Mouse (Mus musculus): ENCODE measurements around the gene Vnn3. TPM values are rescaled to one million over a fixed set of nuclear protein-coding genes. Genes with fewer than 3 reads are reported as not detected.

Gene Vnn3
- total RNA-seq (2014; rRNA removed; ENCODE audit: low replicate concordance) (0.62 TPM in 1 of 2 replicates, not detected in the other), polyA plus RNA-seq (2015; fragmentation: Nextera tagmentation; extraction: Ambion mirVana) (0.08 and 0.12 TPM in 2 replicates)

DNA sequence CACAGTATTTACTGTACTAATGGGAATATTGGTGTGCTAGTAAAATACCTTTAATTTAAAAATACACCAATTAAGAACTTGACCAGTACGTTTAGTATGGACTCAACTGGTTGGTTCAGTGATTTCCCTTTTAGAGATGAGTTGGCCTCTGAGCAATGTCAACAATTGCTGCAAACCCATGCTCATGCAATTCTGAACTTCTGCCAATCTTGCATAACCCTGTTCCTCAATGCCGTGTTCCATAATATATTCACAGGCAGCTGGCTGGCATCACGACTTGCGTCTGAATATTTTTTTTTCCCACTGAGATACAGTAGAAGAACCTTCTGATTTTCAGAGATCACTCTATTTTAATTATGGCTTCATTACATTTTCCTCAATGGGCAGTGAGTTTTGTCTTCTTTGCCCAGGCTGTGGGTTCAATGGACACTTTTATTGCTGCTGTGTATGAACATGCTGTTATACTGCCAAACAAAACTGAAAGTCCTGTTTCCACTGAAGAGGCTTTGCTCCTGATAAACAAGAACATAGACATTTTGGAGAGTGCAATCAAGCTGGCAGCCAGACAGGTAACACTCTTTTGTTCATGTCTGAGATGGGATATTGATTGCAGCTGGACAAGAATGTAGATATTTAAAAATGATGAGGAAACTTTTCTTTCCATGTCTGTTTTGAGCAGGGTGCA, at the start of gene Vnn3:
Gene Vnn3, plus strand, starts transcription at position 235 of the 685 bp plus-strand sequence.
- Histone ChIP-seq H3K9me3 (replicated peaks; ENCODE audit: control insufficient read depth, low read length) (no peaks in the 10 kb centered on the region), H3K4me3 (ENCODE audit: low read depth, low read length) (no peak within 1 kb of the TSS), H3K9ac (replicated peaks; ENCODE audit: low read depth, low read length) (no peak within 1 kb of the TSS), H3K4me1 (ENCODE audit: control insufficient read depth, insufficient read depth) (no peaks in the 10 kb centered on the region), H3K27ac (ENCODE audit: low read depth) (no peak within 1 kb of the TSS), H3K36me3 (replicated peaks; ENCODE audit: control insufficient read depth, insufficient read depth, low read length) (no peaks in the 10 kb centered on the region), H3K4me2 (ENCODE audit: low read depth, low read length) (no peak within 1 kb of the TSS), H3K27me3 (ENCODE audit: control insufficient read depth, insufficient read depth, low read length) (no peaks in the 10 kb centered on the region)
- TF ChIP-seq EP300 (IDR thresholded peaks at IDR 0.05; ENCODE audit: low read depth) (no peak), CTCF (IDR thresholded peaks at IDR 0.05; ENCODE audit: low read depth) (no peak)
- no peak for ATAC-seq (ENCODE audit: insufficient read depth, low read depth)
- 69% methylated on average over 4 of the region's 4 CpGs for WGBS
- no peak for DNase-seq (ENCODE audit: low spot score)

DNA sequence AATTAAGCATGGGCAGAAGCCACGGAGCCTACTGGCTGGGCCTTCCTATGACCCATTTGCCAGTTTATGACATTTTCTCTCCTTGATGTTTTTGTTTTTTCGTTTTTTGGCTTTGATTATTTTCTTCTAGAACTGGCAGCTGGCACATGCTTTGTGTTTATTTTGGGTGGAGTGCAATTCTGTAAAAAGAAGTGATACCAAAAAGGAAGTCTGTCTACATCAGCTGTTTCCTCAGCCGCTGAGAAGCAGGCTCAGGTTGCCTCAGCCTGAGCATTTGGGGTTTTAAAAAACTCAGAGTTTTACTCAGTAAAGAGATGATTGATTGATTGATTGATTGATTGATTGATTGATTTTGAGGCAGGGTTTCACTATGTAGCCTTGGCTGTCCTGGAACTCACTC, 48.4 kb upstream of the Vnn3 start:
- no peak for DNase-seq (ENCODE audit: low spot score)
- ATAC-seq (ENCODE audit: insufficient read depth, low read depth), result no peak
- Histone ChIP-seq H3K4me3 (ENCODE audit: low read depth, low read length) (no peak overlapping the region), H3K9me3 (replicated peaks; ENCODE audit: control insufficient read depth, low read length) (no peaks in the 10 kb centered on the region), H3K36me3 (replicated peaks; ENCODE audit: control insufficient read depth, insufficient read depth, low read length) (peaks cover 32% of the 10 kb centered on the region), H3K9ac (replicated peaks; ENCODE audit: low read depth, low read length) (no peak overlapping the region), H3K27ac (ENCODE audit: low read depth) (no peak overlapping the region), H3K4me2 (ENCODE audit: low read depth, low read length) (no peak overlapping the region), H3K4me1 (ENCODE audit: control insufficient read depth, insufficient read depth) (no peaks in the 10 kb centered on the region), H3K27me3 (ENCODE audit: control insufficient read depth, insufficient read depth, low read length) (no peaks in the 10 kb centered on the region)
- TF ChIP-seq CTCF (IDR thresholded peaks at IDR 0.05; ENCODE audit: low read depth) (no peak), EP300 (IDR thresholded peaks at IDR 0.05; ENCODE audit: low read depth) (no peak)
- WGBS, result 41% methylated on average over 3 of the region's 3 CpGs

DNA sequence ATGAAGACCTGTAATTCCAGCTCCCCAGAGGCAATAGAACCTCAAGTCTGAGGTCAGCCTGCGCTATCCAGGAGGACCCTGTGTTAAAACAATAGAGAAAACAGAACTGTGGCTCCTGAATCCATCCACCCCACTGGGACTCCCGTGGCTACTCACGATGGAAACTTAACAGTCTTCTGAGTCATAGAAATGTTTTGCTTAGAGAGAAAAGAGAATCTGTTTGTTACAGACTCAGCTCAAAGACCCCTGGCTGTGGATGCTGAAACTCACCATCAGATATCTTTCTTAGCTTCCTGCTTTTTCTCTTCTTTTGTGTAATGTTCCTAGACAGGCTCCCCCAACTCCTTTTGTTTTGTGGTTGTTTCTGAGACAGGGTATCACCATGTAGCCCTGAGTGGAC, 46.6 kb upstream of the Vnn3 start:
- no peaks in the 10 kb centered on the region for H3K27me3 ChIP-seq (ENCODE audit: control insufficient read depth, insufficient read depth, low read length)
- H3K27ac ChIP-seq (ENCODE audit: low read depth), result no peak overlapping the region
- H3K9me3 ChIP-seq (replicated peaks; ENCODE audit: control insufficient read depth, low read length), result no peaks in the 10 kb centered on the region
- ATAC-seq (ENCODE audit: insufficient read depth, low read depth) (no peak), DNase-seq (ENCODE audit: low spot score) (no peak)
- H3K4me3 ChIP-seq (ENCODE audit: low read depth, low read length), result no peak overlapping the region
- H3K4me2 ChIP-seq (ENCODE audit: low read depth, low read length), result no peak overlapping the region
- no peak for TF ChIP-seq CTCF (IDR thresholded peaks at IDR 0.05; ENCODE audit: low read depth)
- TF ChIP-seq EP300 (IDR thresholded peaks at IDR 0.05; ENCODE audit: low read depth), result no peak
- H3K36me3 ChIP-seq (replicated peaks; ENCODE audit: control insufficient read depth, insufficient read depth, low read length), result peaks cover 32% of the 10 kb centered on the region
- WGBS, result 66% methylated on average over 3 of the region's 3 CpGs
- H3K4me1 ChIP-seq (ENCODE audit: control insufficient read depth, insufficient read depth), result no peaks in the 10 kb centered on the region
- H3K9ac ChIP-seq (replicated peaks; ENCODE audit: low read depth, low read length), result no peak overlapping the region

DNA sequence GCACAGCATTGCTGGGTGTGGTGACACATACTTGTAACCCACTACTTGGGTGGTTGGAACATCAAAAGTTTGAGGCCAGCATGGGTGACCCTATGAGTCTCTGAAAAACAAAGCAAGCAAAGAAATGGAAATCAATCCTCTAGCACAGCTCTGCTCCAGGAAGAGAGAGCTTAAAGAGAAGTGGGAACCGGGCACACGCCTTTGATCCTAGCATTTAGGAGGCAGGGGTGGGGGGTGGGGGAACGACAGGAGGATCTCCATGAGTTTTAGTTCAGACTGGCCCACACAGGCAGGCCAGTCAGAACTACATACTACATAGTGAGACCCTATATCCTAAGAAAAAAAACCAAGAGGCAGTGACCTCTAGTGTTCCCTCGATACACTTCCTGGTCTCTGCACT, 45.1 kb upstream of the Vnn3 start:
- H3K36me3 ChIP-seq (replicated peaks; ENCODE audit: control insufficient read depth, insufficient read depth, low read length), result peaks cover 28% of the 10 kb centered on the region

DNA sequence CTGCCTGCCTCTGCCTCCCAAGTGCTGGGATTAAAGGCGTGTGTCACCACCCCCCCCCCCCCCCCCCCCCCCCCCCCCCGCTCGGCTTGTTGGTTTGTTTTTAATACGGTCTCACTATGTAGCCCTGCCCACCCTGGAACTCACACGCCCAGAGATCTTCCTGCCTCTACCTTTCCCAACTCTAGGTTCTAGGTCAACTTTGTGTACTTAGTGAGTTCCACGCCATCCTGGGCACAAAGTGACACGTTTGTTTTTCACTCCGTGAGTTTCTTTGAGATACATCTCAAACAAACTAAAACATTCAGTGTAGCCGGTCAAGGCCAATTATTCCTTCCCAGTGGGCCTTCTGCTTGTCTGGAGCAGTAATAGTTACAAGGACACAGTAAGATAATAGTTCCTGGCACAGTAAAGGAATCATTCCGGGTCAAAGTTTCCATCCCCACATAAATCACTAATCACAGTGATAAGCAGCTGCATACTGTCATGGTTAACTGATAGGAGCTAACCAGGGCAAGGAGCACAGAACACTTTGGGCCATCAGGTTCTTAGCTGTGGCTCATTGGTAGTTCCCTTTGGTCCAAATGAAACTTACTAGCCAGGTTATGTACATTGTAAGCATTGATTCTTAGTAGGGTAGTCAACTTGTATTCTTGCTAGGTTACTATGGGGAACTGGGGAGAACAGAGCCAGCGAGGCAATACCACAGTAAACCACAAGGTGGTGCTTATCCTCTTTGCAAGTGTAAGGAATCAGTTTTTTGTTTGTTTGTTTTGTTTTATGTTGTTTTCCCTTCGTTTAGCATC, 39.4 kb upstream of the Vnn3 start:
- Histone ChIP-seq H3K27me3 (ENCODE audit: control insufficient read depth, insufficient read depth, low read length) (no peaks in the 10 kb centered on the region), H3K27ac (ENCODE audit: low read depth) (no peak overlapping the region), H3K9me3 (replicated peaks; ENCODE audit: control insufficient read depth, low read length) (no peaks in the 10 kb centered on the region), H3K36me3 (replicated peaks; ENCODE audit: control insufficient read depth, insufficient read depth, low read length) (0 out of 2 replicates have a peak, but pooled peaks cover 4% of the 10 kb centered on the region), H3K4me1 (ENCODE audit: control insufficient read depth, insufficient read depth) (no peaks in the 10 kb centered on the region), H3K4me3 (ENCODE audit: low read depth, low read length) (no peak overlapping the region), H3K9ac (replicated peaks; ENCODE audit: low read depth, low read length) (no peak overlapping the region), H3K4me2 (ENCODE audit: low read depth, low read length) (no peak overlapping the region)
- TF ChIP-seq CTCF (IDR thresholded peaks at IDR 0.05; ENCODE audit: low read depth), result peak; percentile 79
- TF ChIP-seq EP300 (IDR thresholded peaks at IDR 0.05; ENCODE audit: low read depth), result no peak
- 57% methylated on average over 8 of the region's 12 CpGs for WGBS
- peak; percentile 53 for DNase-seq (ENCODE audit: low spot score)
- ATAC-seq (ENCODE audit: insufficient read depth, low read depth), result no peak

More for the DNA sequence above, 45.1 kb upstream of the Vnn3 start:
- Histone ChIP-seq H3K4me2 (ENCODE audit: low read depth, low read length) (no peak overlapping the region), H3K4me1 (ENCODE audit: control insufficient read depth, insufficient read depth) (no peaks in the 10 kb centered on the region), H3K9ac (replicated peaks; ENCODE audit: low read depth, low read length) (no peak overlapping the region), H3K27me3 (ENCODE audit: control insufficient read depth, insufficient read depth, low read length) (no peaks in the 10 kb centered on the region), H3K9me3 (replicated peaks; ENCODE audit: control insufficient read depth, low read length) (no peaks in the 10 kb centered on the region), H3K27ac (ENCODE audit: low read depth) (no peak overlapping the region), H3K4me3 (ENCODE audit: low read depth, low read length) (no peak overlapping the region)
- ATAC-seq (ENCODE audit: insufficient read depth, low read depth), result no peak
- DNase-seq (ENCODE audit: low spot score), result no peak
- WGBS, result 59% methylated on average over 4 of the region's 4 CpGs
- TF ChIP-seq EP300 (IDR thresholded peaks at IDR 0.05; ENCODE audit: low read depth) (no peak), CTCF (IDR thresholded peaks at IDR 0.05; ENCODE audit: low read depth) (no peak)

Measured in heart, postnatal 0 days (tissue).